In the genomic region with DNA sequence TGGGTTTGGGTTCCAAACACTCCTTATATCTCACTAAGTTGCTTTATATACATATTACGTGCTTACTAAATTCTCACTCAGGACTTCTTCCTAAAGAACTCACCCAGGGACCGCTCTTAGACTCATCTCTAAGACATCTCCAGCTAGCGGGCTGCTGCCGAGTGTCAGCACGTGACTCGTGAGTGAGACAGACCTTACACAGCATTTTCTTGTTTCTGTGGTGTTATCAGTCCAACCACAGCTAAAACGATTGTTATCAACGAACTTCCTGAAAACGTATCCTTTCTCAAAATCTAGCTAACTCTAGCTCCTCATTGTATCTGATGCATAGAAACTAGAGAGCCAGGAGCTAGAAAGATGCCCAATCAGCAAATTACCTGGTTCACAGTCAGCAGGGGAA, we compare ENCODE assay signal across 24 mouse cellular contexts.
"Had no signal": no experiment of that assay in that cellular context is flagged by ENCODE, and none has a peak within 500 bp of the region (broad histone marks: within the 10 kb centered on the region; RNA-seq: fewer than 3 reads in every experiment).

No protein-coding gene starts in this region.

- DNase-seq: gastrocnemius, postnatal 14 days; gastrocnemius, postnatal 36 days; heart, adult 18-20 months; heart, postnatal 10 days; heart, postnatal 36 days; kidney, adult 18-20 months; kidney, adult 8-10 months; kidney, postnatal 10 days; kidney, postnatal 25 days; kidney, postnatal 4 days; liver had no signal

- H3K4me1 ChIP-seq: heart, embryonic 10.5 days; heart, embryonic 12.5 days; hindbrain, embryonic 12.5 days; intestine, embryonic 15.5 days; limb, embryonic 10.5 days; limb, embryonic 12.5 days had no signal

- H3K9ac ChIP-seq: heart, embryonic 12.5 days; hindbrain, embryonic 12.5 days; hindbrain, embryonic 14.5 days; intestine, embryonic 15.5 days; limb, embryonic 12.5 days had no signal

- H3K27ac ChIP-seq: heart, embryonic 10.5 days; hindbrain, embryonic 10.5 days; hindbrain, embryonic 12.5 days; hindbrain, embryonic 14.5 days; intestine, embryonic 15.5 days; layer of hippocampus, adult 2 months; left cerebral cortex, adult 2 months; limb, embryonic 10.5 days; limb, embryonic 12.5 days had no signal

- H3K4me3 ChIP-seq: heart, embryonic 10.5 days; heart, embryonic 12.5 days; hindbrain, embryonic 10.5 days; hindbrain, embryonic 12.5 days; intestine, embryonic 15.5 days; layer of hippocampus, adult 2 months; left cerebral cortex, adult 2 months; limb, embryonic 10.5 days; limb, embryonic 12.5 days had no signal

- H3K36me3 ChIP-seq: heart, embryonic 10.5 days; heart, embryonic 12.5 days; hindbrain, embryonic 10.5 days; hindbrain, embryonic 12.5 days; intestine, embryonic 15.5 days; limb, embryonic 10.5 days; limb, embryonic 12.5 days had no signal

- ATAC-seq: hindbrain, embryonic 16.5 days; inflammation-experienced regulatory T-cells, adult 6 months; intestine, embryonic 15.5 days; intestine, postnatal 0 days had no signal

- H3K9me3 ChIP-seq: heart, embryonic 10.5 days; heart, embryonic 12.5 days; hindbrain, embryonic 10.5 days; hindbrain, embryonic 12.5 days; intestine, embryonic 15.5 days; limb, embryonic 10.5 days; limb, embryonic 12.5 days had no signal
